Mouse (Mus musculus): ENCODE data around the gene Prrc2a. TPM values are rescaled to one million over a fixed set of nuclear protein-coding genes. Genes with fewer than 3 reads are reported as not detected.

Prrc2a gene
- total and polyA plus RNA-seq, 3 experiments = 71.0 to 663 (median 87.6) TPM

DNA sequence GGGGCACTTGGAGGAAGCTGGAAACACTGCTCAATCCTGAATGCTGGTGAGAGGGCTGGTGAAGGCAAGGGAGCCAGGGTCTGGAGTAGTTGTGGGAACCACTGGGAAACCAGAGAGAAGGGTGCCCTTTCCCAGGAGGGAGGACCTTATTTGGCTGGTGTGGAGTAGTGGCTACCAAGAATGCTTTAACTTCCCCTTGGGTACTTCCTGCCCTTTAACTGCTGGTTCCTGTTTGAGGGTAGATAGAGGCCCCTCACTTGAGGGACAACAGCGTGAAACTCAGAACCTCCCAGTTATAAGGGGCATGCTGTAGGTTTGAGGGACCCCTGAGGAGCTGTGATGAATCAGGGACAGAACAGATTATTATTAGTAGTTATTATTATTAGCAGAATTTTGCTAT, 24.5 kb upstream of the Prrc2a start:
- Histone ChIP-seq H3K4me3 (ENCODE audit: control insufficient read depth in 1 of 2, insufficient read depth in 1 of 2, low read depth in 2 of 2, low read length in 2 of 2) (peak overlapping the region in 1 of 2 experiments; percentile 42; a peak in 3 of 4 replicates), H3K9me3 (replicated peaks; ENCODE audit: insufficient read depth, low read length) (no peaks in the 10 kb centered on the region), H3K27me3 (ENCODE audit: control insufficient read depth in 1 of 2, insufficient read depth in 2 of 2, low read length in 2 of 2) (no peaks in the 10 kb centered on the region), H3K79me2 (ENCODE audit: control insufficient read depth, insufficient read depth, low read length, poor library complexity) (no peaks in the 10 kb centered on the region), H3K36me3 (ENCODE audit: control insufficient read depth in 1 of 2, insufficient read depth in 2 of 2, low read length in 2 of 2) (peaks cover 0 to 41% of the 10 kb centered on the region in 2 experiments; a peak in 2 of 4 replicates), H3K4me1 (ENCODE audit: control insufficient read depth in 1 of 2, insufficient read depth in 2 of 2, low read length in 2 of 2) (peaks cover 20 to 55% of the 10 kb centered on the region in 2 experiments), H3K9ac (ENCODE audit: control insufficient read depth, low read depth, low read length, poor library complexity, severe bottlenecking) (peak overlapping the region; percentile 53), H3K27ac (ENCODE audit: control insufficient read depth, low read depth, low read length) (peak overlapping the region; percentile 89)
- peak; percentile 82 for DNase-seq (ENCODE audit: low read depth, low spot score)
- TF ChIP-seq CHD2 (IDR thresholded peaks at IDR 0.05; ENCODE audit: low read length) = no peak
- no peak for TF ChIP-seq SMC3 (IDR thresholded peaks at IDR 0.05; ENCODE audit: low read depth, low read length)
- no peak for TF ChIP-seq MAFK (IDR thresholded peaks at IDR 0.05; ENCODE audit: borderline replicate concordance, low read depth, low read length)
- TF ChIP-seq MAZ (IDR thresholded peaks at IDR 0.05; ENCODE audit: low read depth, low read length) = no peak
- no peak for TF ChIP-seq CTCF (IDR thresholded peaks at IDR 0.05 in 2 of 3, conservative IDR thresholded peaks at IDR 0.05 in 1 of 3; ENCODE audit: control insufficient read depth in 1 of 3, insufficient read depth in 1 of 3, low read depth in 2 of 3, low read length in 3 of 3, poor library complexity in 1 of 3, severe bottlenecking in 1 of 3)
- TF ChIP-seq USF2 (IDR thresholded peaks at IDR 0.05; ENCODE audit: borderline replicate concordance in 1 of 2, insufficient read depth in 1 of 2, low read depth in 1 of 2, low read length in 2 of 2) = no peak
- no peak for TF ChIP-seq POLR2AphosphoS5 (IDR thresholded peaks at IDR 0.05; ENCODE audit: borderline replicate concordance, low read depth, low read length)
- TF ChIP-seq ELF1 (IDR thresholded peaks at IDR 0.05; ENCODE audit: low read depth, low read length) = peak; percentile 60; the same call in 1 of the 2 replicates
- 0 out of 2 replicates have a peak, but pooled peaks have one; percentile 23 for TF ChIP-seq MXI1 (IDR thresholded peaks at IDR 0.05; ENCODE audit: low read depth, low read length)
- peak; percentile 46; the same call in 1 of the 2 replicates for TF ChIP-seq SIN3A (IDR thresholded peaks at IDR 0.05; ENCODE audit: low read length)
- no peak for TF ChIP-seq BHLHE40 (IDR thresholded peaks at IDR 0.05; ENCODE audit: borderline replicate concordance, low read depth, low read length)
- TF ChIP-seq TAL1 (IDR thresholded peaks at IDR 0.05; ENCODE audit: low read length) = peak; percentile 63
- no peak for TF ChIP-seq GABPA (IDR thresholded peaks at IDR 0.05; ENCODE audit: low read depth, low read length)
- TF ChIP-seq JUND (IDR thresholded peaks at IDR 0.05; ENCODE audit: low read depth, low read length) = no peak
- TF ChIP-seq ETS1 (IDR thresholded peaks at IDR 0.05; ENCODE audit: low read depth, low read length) = peak; percentile 39; the same call in 1 of the 2 replicates
- TF ChIP-seq MYC (IDR thresholded peaks at IDR 0.05; ENCODE audit: low read depth, low read length) = no peak
- peak; percentile 78 for TF ChIP-seq TBP (IDR thresholded peaks at IDR 0.05; ENCODE audit: low read depth, low read length)
- TF ChIP-seq USF1 (IDR thresholded peaks at IDR 0.05; ENCODE audit: low read depth, low read length) = no peak
- peak; percentile 62 for TF ChIP-seq TCF12 (IDR thresholded peaks at IDR 0.05; ENCODE audit: low read depth, low read length)
- no peak for TF ChIP-seq ZC3H11A (IDR thresholded peaks at IDR 0.05; ENCODE audit: low read depth, low read length)
- TF ChIP-seq E2F4 (IDR thresholded peaks at IDR 0.05; ENCODE audit: borderline replicate concordance, low read depth, low read length) = no peak
- peak; percentile 53; the same call in 1 of the 2 replicates for TF ChIP-seq HCFC1 (IDR thresholded peaks at IDR 0.05; ENCODE audit: low read depth, low read length)
- no peak for TF ChIP-seq ZMIZ1 (IDR thresholded peaks at IDR 0.05; ENCODE audit: low read depth, low read length)
- no peak for TF ChIP-seq ZNF384 (IDR thresholded peaks at IDR 0.05; ENCODE audit: low read depth, low read length)
- peak; percentile 68 to 79 for TF ChIP-seq EP300 (IDR thresholded peaks at IDR 0.05; ENCODE audit: low read depth in 1 of 2, low read length in 2 of 2)
- no peak for TF ChIP-seq ZKSCAN1 (IDR thresholded peaks at IDR 0.05; ENCODE audit: low read depth, low read length)
- peak; percentile 46; the same call in 1 of the 2 replicates for TF ChIP-seq NELFE (IDR thresholded peaks at IDR 0.05; ENCODE audit: low read depth, low read length)
- no peak for TF ChIP-seq RAD21 (IDR thresholded peaks at IDR 0.05; ENCODE audit: low read depth, low read length)
- TF ChIP-seq GATA1 (IDR thresholded peaks at IDR 0.05; ENCODE audit: low read depth, low read length) = peak; percentile 43; the same call in 1 of the 2 replicates
- no peak for TF ChIP-seq NRF1 (IDR thresholded peaks at IDR 0.05; ENCODE audit: insufficient read depth, low read depth, low read length, poor library complexity, severe bottlenecking)
- TF ChIP-seq MEF2A (IDR thresholded peaks at IDR 0.05; ENCODE audit: extremely low read depth, insufficient replicate concordance, low read depth, low read length, poor library complexity, severe bottlenecking) = no peak
- no peak for TF ChIP-seq RCOR1 (IDR thresholded peaks at IDR 0.05; ENCODE audit: low read depth, low read length)
- TF ChIP-seq CHD1 (IDR thresholded peaks at IDR 0.05; ENCODE audit: low read depth, low read length) = no peak
- no peak for TF ChIP-seq UBTF (IDR thresholded peaks at IDR 0.05; ENCODE audit: borderline replicate concordance, insufficient read depth, low read depth, low read length)
- no peak for TF ChIP-seq MAX (IDR thresholded peaks at IDR 0.05; ENCODE audit: low read length)
- TF ChIP-seq MYB (IDR thresholded peaks at IDR 0.05; ENCODE audit: low read depth, low read length) = peak; percentile 63; the same call in 1 of the 2 replicates
- TF ChIP-seq KAT2A (conservative IDR thresholded peaks at IDR 0.05; ENCODE audit: low read depth, low read length) = no peak
